Mouse (Mus musculus): ENCODE measurements around the gene Reg4. TPM values are rescaled to one million over a fixed set of nuclear protein-coding genes. Genes with fewer than 3 reads are reported as not detected.

Gene Reg4
- polyA plus RNA-seq (2011; ENCODE audit: insufficient read depth, insufficient read length, low replicate concordance, missing spikeins), result not detected in 2 replicates

GRCm38 (mm10) chr3:98221856-98222255 is at the start of gene Reg4:
Gene Reg4, plus strand, starts transcription at chr3:98222156.
- H3K4me3 ChIP-seq (replicated peaks; ENCODE audit: control insufficient read depth, low read depth, low read length), result no peak within 1 kb of the TSS
- TF ChIP-seq POLR2A (IDR thresholded peaks at IDR 0.05; ENCODE audit: borderline replicate concordance, control insufficient read depth, low read depth, low read length) (no peak), CTCF (IDR thresholded peaks at IDR 0.05; ENCODE audit: control insufficient read depth, insufficient read depth, low read length) (no peak)
- WGBS, result 87% methylated on average over 8 of the region's 8 CpGs

DNA sequence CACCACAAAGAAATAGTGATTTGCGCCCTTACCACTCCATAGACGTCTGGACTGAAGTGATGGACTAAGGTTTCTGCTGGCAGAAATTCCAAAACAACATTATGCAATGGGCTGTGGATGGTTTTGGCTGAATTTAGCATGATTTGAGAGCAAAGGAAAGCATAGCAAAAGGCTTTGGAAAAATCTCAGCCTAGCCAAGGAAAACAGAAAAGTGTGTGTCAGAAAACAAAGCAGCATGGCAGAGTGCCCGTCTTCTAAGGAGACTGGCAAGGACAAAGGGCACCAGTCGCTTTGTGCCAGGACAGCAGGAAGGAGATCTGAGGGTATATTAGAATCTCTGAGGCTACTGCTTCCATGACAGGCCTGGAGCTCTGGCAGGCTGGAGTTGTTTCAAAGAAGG is 43.6 kb upstream of the Reg4 start:
- Histone ChIP-seq H3K4me3 (replicated peaks; ENCODE audit: control insufficient read depth, low read depth, low read length) (no peak overlapping the region), H3K4me1 (ENCODE audit: control insufficient read depth, insufficient read depth, low read length) (no peaks in the 10 kb centered on the region), H3K27ac (ENCODE audit: control insufficient read depth, insufficient read depth, low read depth, low read length, poor library complexity) (no peak overlapping the region)
- no peak for TF ChIP-seq POLR2A (IDR thresholded peaks at IDR 0.05; ENCODE audit: borderline replicate concordance, control insufficient read depth, low read depth, low read length)
- no peak for TF ChIP-seq CTCF (IDR thresholded peaks at IDR 0.05; ENCODE audit: control insufficient read depth, insufficient read depth, low read length)
- WGBS, result 69% methylated on average over 4 of the region's 4 CpGs

More at GRCm38 (mm10) chr3:98221856-98222255, at the start of gene Reg4:
- H3K27ac ChIP-seq (ENCODE audit: control insufficient read depth, insufficient read depth, low read depth, low read length, poor library complexity), result no peak within 1 kb of the TSS
- H3K4me1 ChIP-seq (ENCODE audit: control insufficient read depth, insufficient read depth, low read length), result no peaks in the 10 kb centered on the region; the same call in 1 of the 2 replicates

DNA sequence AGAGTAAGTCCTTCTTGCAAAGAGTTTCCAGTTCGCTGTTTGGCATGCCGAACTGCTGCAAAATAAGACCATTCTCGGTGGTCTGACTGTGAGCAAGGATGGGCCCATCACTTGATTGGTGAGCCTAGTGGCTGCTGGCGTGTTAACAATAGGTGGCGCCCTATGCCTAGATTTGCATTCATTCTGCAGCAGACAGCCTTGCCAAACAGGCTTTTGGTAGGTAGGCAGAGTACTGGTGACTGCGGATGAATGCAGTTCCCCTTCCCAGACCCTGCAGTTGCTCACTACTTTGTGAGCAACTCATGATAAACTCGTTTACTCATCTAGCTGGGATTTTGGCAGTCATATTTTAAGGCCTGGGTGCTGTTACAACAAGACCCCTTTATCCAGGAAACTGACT is 41.2 kb upstream of the Reg4 start:
- Histone ChIP-seq H3K4me1 (ENCODE audit: control insufficient read depth, insufficient read depth, low read length) (no peaks in the 10 kb centered on the region), H3K27ac (ENCODE audit: control insufficient read depth, insufficient read depth, low read depth, low read length, poor library complexity) (no peak overlapping the region), H3K4me3 (replicated peaks; ENCODE audit: control insufficient read depth, low read depth, low read length) (no peak overlapping the region)
- 43% methylated on average over 7 of the region's 7 CpGs for WGBS
- TF ChIP-seq CTCF (IDR thresholded peaks at IDR 0.05; ENCODE audit: control insufficient read depth, insufficient read depth, low read length), result peak; percentile 41
- no peak for TF ChIP-seq POLR2A (IDR thresholded peaks at IDR 0.05; ENCODE audit: borderline replicate concordance, control insufficient read depth, low read depth, low read length)

DNA sequence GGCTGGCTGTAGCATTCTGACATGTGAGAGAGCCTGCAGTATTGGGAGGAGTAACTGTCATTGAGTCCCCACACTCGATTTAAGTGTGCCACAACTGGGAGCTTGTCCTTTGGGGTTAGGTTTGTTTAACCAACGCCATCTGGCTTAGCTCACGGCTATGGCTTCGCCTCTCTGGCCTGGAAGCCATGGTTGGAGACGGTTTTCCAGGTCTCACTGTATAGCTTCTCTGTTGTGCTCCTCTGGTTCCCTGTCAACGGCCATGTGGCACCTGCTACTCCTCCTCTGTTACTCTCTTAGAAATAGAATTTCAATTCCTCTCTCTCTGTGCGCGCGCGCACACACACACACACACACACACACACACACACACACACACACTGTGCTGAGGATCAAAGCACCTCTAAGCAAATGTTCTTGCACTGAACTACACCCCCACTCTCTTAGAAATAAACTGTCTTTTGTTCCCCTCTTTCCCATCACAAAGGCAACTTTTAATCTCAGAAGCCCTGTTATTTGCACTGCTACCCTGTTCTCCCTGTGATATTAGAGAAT is 36.7 kb upstream of the Reg4 start:
- TF ChIP-seq CTCF (IDR thresholded peaks at IDR 0.05; ENCODE audit: control insufficient read depth, insufficient read depth, low read length), result no peak
- TF ChIP-seq POLR2A (IDR thresholded peaks at IDR 0.05; ENCODE audit: borderline replicate concordance, control insufficient read depth, low read depth, low read length), result no peak
- WGBS, result 74% methylated on average over 10 of the region's 10 CpGs
- H3K4me1 ChIP-seq (ENCODE audit: control insufficient read depth, insufficient read depth, low read length), result no peaks in the 10 kb centered on the region
- no peak overlapping the region for H3K4me3 ChIP-seq (replicated peaks; ENCODE audit: control insufficient read depth, low read depth, low read length)
- no peak overlapping the region for H3K27ac ChIP-seq (ENCODE audit: control insufficient read depth, insufficient read depth, low read depth, low read length, poor library complexity)

DNA sequence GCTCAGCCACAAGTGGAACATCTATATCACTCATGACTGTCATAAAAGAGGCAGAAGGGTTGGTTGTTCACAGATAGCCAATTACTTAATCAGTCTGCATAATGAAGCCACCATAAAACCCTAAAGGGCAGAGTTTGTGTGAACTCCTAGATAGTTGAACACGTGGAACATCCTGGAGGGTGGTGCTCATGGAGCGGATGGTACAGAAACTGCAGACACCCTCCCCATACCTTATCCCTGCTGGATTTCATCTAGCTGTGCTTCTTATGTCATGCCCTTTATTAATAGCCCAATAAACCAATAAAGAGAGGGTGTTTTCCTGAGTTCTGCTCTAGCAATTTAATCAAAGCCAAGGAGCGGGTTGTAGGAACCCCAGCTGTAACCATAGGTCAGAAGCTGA is 34.2 kb upstream of the Reg4 start:
- Histone ChIP-seq H3K27ac (ENCODE audit: control insufficient read depth, insufficient read depth, low read depth, low read length, poor library complexity) (no peak overlapping the region), H3K4me1 (ENCODE audit: control insufficient read depth, insufficient read depth, low read length) (no peaks in the 10 kb centered on the region), H3K4me3 (replicated peaks; ENCODE audit: control insufficient read depth, low read depth, low read length) (no peak overlapping the region)
- 83% methylated on average over 3 of the region's 3 CpGs for WGBS
- no peak for TF ChIP-seq CTCF (IDR thresholded peaks at IDR 0.05; ENCODE audit: control insufficient read depth, insufficient read depth, low read length)
- no peak for TF ChIP-seq POLR2A (IDR thresholded peaks at IDR 0.05; ENCODE audit: borderline replicate concordance, control insufficient read depth, low read depth, low read length)

DNA sequence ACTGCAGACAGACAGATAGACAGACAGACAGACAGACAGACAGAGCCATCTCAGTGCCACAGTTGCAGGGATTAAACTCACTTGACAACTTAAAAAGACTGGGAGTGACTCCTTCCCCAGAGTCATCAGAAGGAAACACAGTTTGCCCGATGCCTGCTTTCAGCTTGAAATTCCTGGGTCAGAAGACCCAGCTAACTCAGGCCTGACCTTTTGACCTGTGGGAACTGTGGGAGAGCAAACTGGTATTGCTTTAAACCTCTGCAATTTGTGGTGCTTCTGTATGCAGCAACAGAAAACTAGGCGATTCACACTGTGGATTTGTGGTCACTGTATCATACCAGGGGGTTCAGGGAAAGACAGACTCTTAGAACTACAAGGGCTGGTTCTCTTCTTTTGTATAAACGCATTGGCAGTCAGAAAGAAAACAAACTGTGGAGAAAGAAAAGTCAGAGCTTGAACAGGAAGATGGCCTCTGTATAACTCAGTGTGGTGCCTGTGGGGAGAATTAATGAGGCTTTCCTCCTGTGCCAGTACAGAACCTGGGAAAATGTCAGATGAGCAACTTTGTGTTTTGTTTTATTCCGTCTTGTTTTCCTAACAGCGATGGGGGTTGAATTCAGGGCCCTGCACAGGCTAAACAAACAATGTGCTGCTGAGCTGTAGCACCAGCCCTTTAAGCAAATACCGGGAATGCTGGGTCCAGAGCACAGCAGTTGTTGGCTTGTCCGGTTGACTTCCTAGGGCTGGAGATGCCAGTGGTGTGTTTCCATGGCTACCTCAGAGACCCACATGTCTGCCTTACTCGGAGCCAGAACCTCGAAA is 24.0 kb upstream of the Reg4 start:
- Histone ChIP-seq H3K27ac (ENCODE audit: control insufficient read depth, insufficient read depth, low read depth, low read length, poor library complexity) (0 out of 2 replicates have a peak overlapping the region, but pooled peaks have one; percentile 21), H3K4me1 (ENCODE audit: control insufficient read depth, insufficient read depth, low read length) (no peaks in the 10 kb centered on the region), H3K4me3 (replicated peaks; ENCODE audit: control insufficient read depth, low read depth, low read length) (no peak overlapping the region)
- TF ChIP-seq POLR2A (IDR thresholded peaks at IDR 0.05; ENCODE audit: borderline replicate concordance, control insufficient read depth, low read depth, low read length) (no peak), CTCF (IDR thresholded peaks at IDR 0.05; ENCODE audit: control insufficient read depth, insufficient read depth, low read length) (no peak)
- 70% methylated on average over 9 of the region's 9 CpGs for WGBS

DNA sequence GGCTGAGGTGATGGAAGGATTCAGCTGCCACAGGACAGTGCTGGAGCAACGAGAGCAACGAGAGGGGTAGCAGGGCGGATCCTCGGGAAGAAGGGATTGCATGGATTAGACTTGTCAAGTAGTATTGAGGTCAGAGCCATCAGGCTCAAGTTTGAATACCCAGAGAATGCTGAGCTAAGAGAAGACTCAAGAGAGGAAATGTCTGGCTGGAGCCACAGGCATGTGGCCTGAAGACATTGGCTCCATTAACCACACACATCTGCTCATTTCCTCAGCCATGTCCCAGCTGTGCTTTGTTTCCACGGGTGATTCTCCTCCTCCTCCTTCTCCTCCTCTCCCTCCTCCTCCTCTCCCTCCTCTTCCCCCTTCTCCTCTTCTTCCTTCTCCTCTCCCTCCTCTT is 22.2 kb upstream of the Reg4 start:
- WGBS, result 47% methylated on average over 5 of the region's 5 CpGs
- H3K4me3 ChIP-seq (replicated peaks; ENCODE audit: control insufficient read depth, low read depth, low read length), result no peak overlapping the region
- no peak overlapping the region for H3K27ac ChIP-seq (ENCODE audit: control insufficient read depth, insufficient read depth, low read depth, low read length, poor library complexity)
- H3K4me1 ChIP-seq (ENCODE audit: control insufficient read depth, insufficient read depth, low read length), result no peaks in the 10 kb centered on the region
- TF ChIP-seq CTCF (IDR thresholded peaks at IDR 0.05; ENCODE audit: control insufficient read depth, insufficient read depth, low read length), result no peak
- TF ChIP-seq POLR2A (IDR thresholded peaks at IDR 0.05; ENCODE audit: borderline replicate concordance, control insufficient read depth, low read depth, low read length), result no peak

GRCm38 (mm10) chr3:98203282-98203681 is 18.7 kb upstream of the Reg4 start:
- H3K4me3 ChIP-seq (replicated peaks; ENCODE audit: control insufficient read depth, low read depth, low read length), result no peak overlapping the region
- WGBS, result 32% methylated on average over 5 of the region's 5 CpGs
- H3K4me1 ChIP-seq (ENCODE audit: control insufficient read depth, insufficient read depth, low read length), result no peaks in the 10 kb centered on the region
- H3K27ac ChIP-seq (ENCODE audit: control insufficient read depth, insufficient read depth, low read depth, low read length, poor library complexity), result no peak overlapping the region
- no peak for TF ChIP-seq CTCF (IDR thresholded peaks at IDR 0.05; ENCODE audit: control insufficient read depth, insufficient read depth, low read length)
- TF ChIP-seq POLR2A (IDR thresholded peaks at IDR 0.05; ENCODE audit: borderline replicate concordance, control insufficient read depth, low read depth, low read length), result no peak

Data from bone marrow, adult 2 months (tissue).